Mouse (Mus musculus): ENCODE results near the gene Bag1. TPM values are rescaled to one million over a fixed set of nuclear protein-coding genes. Genes with fewer than 3 reads are reported as not detected.

Bag1 gene
- polyA plus RNA-seq, 1 experiment: 200 TPM

DNA sequence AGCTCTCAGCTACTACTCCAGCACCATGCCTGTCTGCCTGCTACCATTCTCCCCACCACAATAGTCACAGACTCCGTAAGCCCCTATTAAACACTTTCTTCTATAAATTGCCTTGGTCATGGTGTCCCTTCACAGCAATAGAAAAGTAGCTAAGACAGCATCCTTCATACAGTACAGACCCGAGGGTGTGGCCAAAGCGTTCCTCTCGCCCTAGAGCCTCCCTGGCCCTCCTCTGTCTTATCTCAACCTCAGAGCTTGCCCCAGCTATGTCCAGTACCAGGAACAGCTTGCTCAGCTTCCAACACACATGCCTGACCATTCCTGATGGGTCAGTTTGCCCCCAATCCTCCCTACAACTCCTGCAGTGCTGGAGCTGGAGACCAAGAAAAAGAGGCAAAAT, 47.5 kb downstream of the Bag1 start:
- Histone ChIP-seq H3K4me3 (ENCODE audit: low read depth, low read length) (no peak overlapping the region), H3K36me3 (ENCODE audit: control insufficient read depth, insufficient read depth, low read length) (no peaks in the 10 kb centered on the region), H3K27ac (ENCODE audit: insufficient read depth, low read depth, low read length) (no peak overlapping the region), H3K4me1 (ENCODE audit: control insufficient read depth, insufficient read depth, insufficient read length, low read length) (peaks cover 14% of the 10 kb centered on the region), H3K27me3 (ENCODE audit: control insufficient read depth, insufficient read depth, low read length) (no peaks in the 10 kb centered on the region)
- 89% methylated on average over 4 of the region's 4 CpGs for WGBS
- TF ChIP-seq CTCF (IDR thresholded peaks at IDR 0.05; ENCODE audit: extremely low read depth, insufficient read length, insufficient replicate concordance, low read depth, low read length) (no peak), POLR2A (IDR thresholded peaks at IDR 0.05; ENCODE audit: low read depth, low read length) (no peak)

- H3K36me3 ChIP-seq (ENCODE audit: control insufficient read depth, insufficient read depth, low read length): no peaks in the 10 kb centered on the region
- TF ChIP-seq POLR2A (IDR thresholded peaks at IDR 0.05; ENCODE audit: low read depth, low read length) (no peak), CTCF (IDR thresholded peaks at IDR 0.05; ENCODE audit: extremely low read depth, insufficient read length, insufficient replicate concordance, low read depth, low read length) (no peak)
- 91% methylated on average over 3 of the region's 3 CpGs for WGBS
These were observed 48.0 kb downstream of the Bag1 start for GRCm38 (mm10) chr4:40900071-40900470.

DNA sequence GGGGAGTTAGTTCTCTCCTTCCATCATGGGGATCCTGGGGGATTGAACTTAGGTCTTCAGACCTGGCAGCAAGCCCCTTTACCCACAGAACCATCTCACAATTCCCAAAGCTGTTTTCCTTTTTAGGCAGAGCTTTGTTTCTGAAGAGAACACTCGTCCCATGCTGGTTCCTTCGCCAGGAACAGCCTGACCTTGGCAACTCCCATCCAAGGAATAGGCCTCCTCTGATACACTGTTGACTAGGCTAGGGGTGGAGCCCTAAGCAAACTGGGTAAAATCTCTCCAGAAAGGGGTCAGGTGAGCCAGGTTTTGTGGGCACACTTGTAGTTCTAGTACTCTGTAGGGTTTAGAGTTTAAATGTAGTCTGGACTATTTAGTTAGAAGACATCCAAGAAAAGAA, 48.8 kb downstream of the Bag1 start:
- Histone ChIP-seq H3K27ac (ENCODE audit: insufficient read depth, low read depth, low read length) (no peak overlapping the region), H3K4me1 (ENCODE audit: control insufficient read depth, insufficient read depth, insufficient read length, low read length) (peaks cover 14% of the 10 kb centered on the region), H3K27me3 (ENCODE audit: control insufficient read depth, insufficient read depth, low read length) (no peaks in the 10 kb centered on the region), H3K36me3 (ENCODE audit: control insufficient read depth, insufficient read depth, low read length) (no peaks in the 10 kb centered on the region), H3K4me3 (ENCODE audit: low read depth, low read length) (no peak overlapping the region)
- TF ChIP-seq CTCF (IDR thresholded peaks at IDR 0.05; ENCODE audit: extremely low read depth, insufficient read length, insufficient replicate concordance, low read depth, low read length) (no peak), POLR2A (IDR thresholded peaks at IDR 0.05; ENCODE audit: low read depth, low read length) (no peak)
- WGBS: 62% methylated on average over 2 of the region's 2 CpGs

More at GRCm38 (mm10) chr4:40900071-40900470, 48.0 kb downstream of the Bag1 start:
- H3K4me3 ChIP-seq (ENCODE audit: low read depth, low read length): no peak overlapping the region
- no peaks in the 10 kb centered on the region for H3K27me3 ChIP-seq (ENCODE audit: control insufficient read depth, insufficient read depth, low read length)
- H3K4me1 ChIP-seq (ENCODE audit: control insufficient read depth, insufficient read depth, insufficient read length, low read length): peaks cover 14% of the 10 kb centered on the region
- no peak overlapping the region for H3K27ac ChIP-seq (ENCODE audit: insufficient read depth, low read depth, low read length)

DNA sequence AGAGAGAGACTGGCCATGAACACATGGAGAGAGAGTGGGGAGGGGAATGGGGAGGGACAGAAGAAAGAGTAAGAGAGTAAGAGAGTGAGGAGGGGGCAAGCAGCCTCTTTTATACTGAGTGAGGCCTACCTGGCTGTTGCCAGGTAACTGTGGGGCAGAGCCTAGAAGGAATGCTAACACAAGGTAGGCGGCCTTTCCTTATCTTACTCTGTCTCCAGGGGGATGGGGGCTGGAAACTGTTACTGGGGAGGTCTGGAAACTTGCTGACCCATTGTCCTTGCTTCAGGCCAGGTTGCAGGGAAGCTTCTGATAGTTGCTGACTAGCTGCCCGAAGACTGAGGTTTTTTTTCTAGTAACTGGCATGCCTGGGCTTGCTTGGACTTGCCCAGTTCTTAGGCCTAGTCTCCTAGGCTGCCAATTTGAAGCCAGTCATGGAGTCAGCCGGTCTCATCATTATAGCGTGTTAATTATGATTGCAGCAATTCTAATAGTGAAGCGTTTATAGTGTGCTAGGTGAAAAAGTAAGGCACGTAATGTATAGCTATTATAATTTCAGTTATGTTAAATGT, 49.5 kb downstream of the Bag1 start:
- TF ChIP-seq POLR2A (IDR thresholded peaks at IDR 0.05; ENCODE audit: low read depth, low read length): no peak
- TF ChIP-seq CTCF (IDR thresholded peaks at IDR 0.05; ENCODE audit: extremely low read depth, insufficient read length, insufficient replicate concordance, low read depth, low read length): no peak
- WGBS: 93% methylated on average over 6 of the region's 6 CpGs
- Histone ChIP-seq H3K27ac (ENCODE audit: insufficient read depth, low read depth, low read length) (no peak overlapping the region), H3K36me3 (ENCODE audit: control insufficient read depth, insufficient read depth, low read length) (no peaks in the 10 kb centered on the region), H3K27me3 (ENCODE audit: control insufficient read depth, insufficient read depth, low read length) (no peaks in the 10 kb centered on the region), H3K4me1 (ENCODE audit: control insufficient read depth, insufficient read depth, insufficient read length, low read length) (peaks cover 14% of the 10 kb centered on the region), H3K4me3 (ENCODE audit: low read depth, low read length) (no peak overlapping the region)

- peak; percentile 18; the same call in 1 of the 2 replicates for TF ChIP-seq CTCF (IDR thresholded peaks at IDR 0.05; ENCODE audit: extremely low read depth, insufficient read length, insufficient replicate concordance, low read depth, low read length)
- TF ChIP-seq POLR2A (IDR thresholded peaks at IDR 0.05; ENCODE audit: low read depth, low read length): no peak
- 83% methylated on average over 2 of the region's 2 CpGs for WGBS
- H3K27ac ChIP-seq (ENCODE audit: insufficient read depth, low read depth, low read length): peak overlapping the region; percentile 47
- H3K4me3 ChIP-seq (ENCODE audit: low read depth, low read length): no peak overlapping the region
- H3K4me1 ChIP-seq (ENCODE audit: control insufficient read depth, insufficient read depth, insufficient read length, low read length): peaks cover 2% of the 10 kb centered on the region; the same call in 1 of the 2 replicates
- H3K27me3 ChIP-seq (ENCODE audit: control insufficient read depth, insufficient read depth, low read length): no peaks in the 10 kb centered on the region
- H3K36me3 ChIP-seq (ENCODE audit: control insufficient read depth, insufficient read depth, low read length): no peaks in the 10 kb centered on the region
These were observed 52.4 kb downstream of the Bag1 start for GRCm38 (mm10) chr4:40895646-40896045.

- H3K27ac ChIP-seq (ENCODE audit: insufficient read depth, low read depth, low read length): peak overlapping the region; percentile 47; the same call in 1 of the 2 replicates
- TF ChIP-seq POLR2A (IDR thresholded peaks at IDR 0.05; ENCODE audit: low read depth, low read length) (no peak), CTCF (IDR thresholded peaks at IDR 0.05; ENCODE audit: extremely low read depth, insufficient read length, insufficient replicate concordance, low read depth, low read length) (no peak)
- no peaks in the 10 kb centered on the region for H3K27me3 ChIP-seq (ENCODE audit: control insufficient read depth, insufficient read depth, low read length)
- no peaks in the 10 kb centered on the region for H3K36me3 ChIP-seq (ENCODE audit: control insufficient read depth, insufficient read depth, low read length)
- H3K4me3 ChIP-seq (ENCODE audit: low read depth, low read length): no peak overlapping the region
- 46% methylated on average over 3 of the region's 3 CpGs for WGBS
- H3K4me1 ChIP-seq (ENCODE audit: control insufficient read depth, insufficient read depth, insufficient read length, low read length): peaks cover 5% of the 10 kb centered on the region
These were observed 53.0 kb downstream of the Bag1 start for GRCm38 (mm10) chr4:40895118-40895517.

GRCm38 (mm10) chr4:40891206-40891605, 56.9 kb downstream of the Bag1 start:
- peaks cover 14% of the 10 kb centered on the region for H3K4me1 ChIP-seq (ENCODE audit: control insufficient read depth, insufficient read depth, insufficient read length, low read length)
- no peak overlapping the region for H3K4me3 ChIP-seq (ENCODE audit: low read depth, low read length)
- no peak overlapping the region for H3K27ac ChIP-seq (ENCODE audit: insufficient read depth, low read depth, low read length)
- 68% methylated on average over 5 of the region's 5 CpGs for WGBS
- no peaks in the 10 kb centered on the region for H3K36me3 ChIP-seq (ENCODE audit: control insufficient read depth, insufficient read depth, low read length)
- TF ChIP-seq POLR2A (IDR thresholded peaks at IDR 0.05; ENCODE audit: low read depth, low read length) (no peak), CTCF (IDR thresholded peaks at IDR 0.05; ENCODE audit: extremely low read depth, insufficient read length, insufficient replicate concordance, low read depth, low read length) (no peak)
- no peaks in the 10 kb centered on the region for H3K27me3 ChIP-seq (ENCODE audit: control insufficient read depth, insufficient read depth, low read length)
